Mouse (Mus musculus): ENCODE measurements around the gene Aldh1l2. TPM values are rescaled to one million over a fixed set of nuclear protein-coding genes. Genes with fewer than 3 reads are reported as not detected.

The Aldh1l2 gene
- polyA plus RNA-seq, 1 experiment from 2014 or later: 0.29 TPM

- Histone ChIP-seq H3K36me3 (ENCODE audit: insufficient read depth, low read length) (no peaks in the 10 kb centered on the region), H3K4me1 (replicated peaks; ENCODE audit: insufficient read depth, low read length) (no peaks in the 10 kb centered on the region), H3K27me3 (ENCODE audit: insufficient read depth, low read length) (no peaks in the 10 kb centered on the region), H3K9ac (ENCODE audit: low read depth, low read length) (no peak overlapping the region), H3K4me2 (ENCODE audit: low read length) (no peak overlapping the region), H3K9me3 (replicated peaks; ENCODE audit: low read length) (no peaks in the 10 kb centered on the region), H3K4me3 (replicated peaks; ENCODE audit: low read depth, low read length) (no peak overlapping the region), H3K27ac (no peak overlapping the region)
- TF ChIP-seq CTCF (IDR thresholded peaks at IDR 0.05; ENCODE audit: low read depth): no peak
- DNase-seq (ENCODE audit: low spot score) (no peak), ATAC-seq (replicated peaks; ENCODE audit: low FRiP score, low read depth) (no peak)
- 96% methylated on average over 13 of the region's 13 CpGs for WGBS
Measured at GRCm38 (mm10) chr10:83475226-83475625, 58.7 kb downstream of the Aldh1l2 start.

GRCm38 (mm10) chr10:83457531-83457930, 76.4 kb downstream of the Aldh1l2 start:
- Histone ChIP-seq H3K4me1 (replicated peaks; ENCODE audit: insufficient read depth, low read length) (no peaks in the 10 kb centered on the region), H3K36me3 (ENCODE audit: insufficient read depth, low read length) (no peaks in the 10 kb centered on the region), H3K4me3 (replicated peaks; ENCODE audit: low read depth, low read length) (no peak overlapping the region), H3K9ac (ENCODE audit: low read depth, low read length) (no peak overlapping the region), H3K27me3 (ENCODE audit: insufficient read depth, low read length) (no peaks in the 10 kb centered on the region), H3K9me3 (replicated peaks; ENCODE audit: low read length) (peaks cover 16% of the 10 kb centered on the region), H3K4me2 (ENCODE audit: low read length) (no peak overlapping the region), H3K27ac (no peak overlapping the region)
- no peak for ATAC-seq (replicated peaks; ENCODE audit: low FRiP score, low read depth)
- no peak for DNase-seq (ENCODE audit: low spot score)
- no peak for TF ChIP-seq CTCF (IDR thresholded peaks at IDR 0.05; ENCODE audit: low read depth)
- WGBS: 86% methylated on average over 3 of the region's 3 CpGs

GRCm38 (mm10) chr10:83448582-83448981, 85.4 kb downstream of the Aldh1l2 start:
- no peaks in the 10 kb centered on the region for H3K4me1 ChIP-seq (replicated peaks; ENCODE audit: insufficient read depth, low read length)
- no peaks in the 10 kb centered on the region for H3K9me3 ChIP-seq (replicated peaks; ENCODE audit: low read length)
- no peaks in the 10 kb centered on the region for H3K36me3 ChIP-seq (ENCODE audit: insufficient read depth, low read length)
- H3K27ac ChIP-seq: no peak overlapping the region
- no peak overlapping the region for H3K4me3 ChIP-seq (replicated peaks; ENCODE audit: low read depth, low read length)
- ATAC-seq (replicated peaks; ENCODE audit: low FRiP score, low read depth) (no peak), DNase-seq (ENCODE audit: low spot score) (no peak)
- no peak overlapping the region for H3K9ac ChIP-seq (ENCODE audit: low read depth, low read length)
- WGBS: 94% methylated on average over 7 of the region's 7 CpGs
- no peak overlapping the region for H3K4me2 ChIP-seq (ENCODE audit: low read length)
- no peak for TF ChIP-seq CTCF (IDR thresholded peaks at IDR 0.05; ENCODE audit: low read depth)
- no peaks in the 10 kb centered on the region for H3K27me3 ChIP-seq (ENCODE audit: insufficient read depth, low read length)

Other genes with a start within 250 kb of the Aldh1l2 start
- 0.78 and 0.87 TPM in 2 replicates for gene Slc41a2, start 196.3 kb downstream of the Aldh1l2 start, polyA plus RNA-seq (2015; fragmentation: Nextera tagmentation; extraction: Ambion mirVana)
- 0.50 and 0.55 TPM in 2 replicates for gene D10Wsu102e, start 173.9 kb downstream of the Aldh1l2 start, polyA plus RNA-seq (2015; fragmentation: Nextera tagmentation; extraction: Ambion mirVana)
- 21.7 and 32.6 TPM in 2 replicates for gene Washc4, start 9.6 kb upstream of the Aldh1l2 start, polyA plus RNA-seq (2015; fragmentation: Nextera tagmentation; extraction: Ambion mirVana)
- gene Appl2, start 114.6 kb upstream of the Aldh1l2 start, polyA plus RNA-seq (2015; fragmentation: Nextera tagmentation; extraction: Ambion mirVana): 31.7 and 32.4 TPM in 2 replicates
- 31.1 and 32.7 TPM in 2 replicates for gene 1500009L16Rik, start 188.7 kb upstream of the Aldh1l2 start, polyA plus RNA-seq (2015; fragmentation: Nextera tagmentation; extraction: Ambion mirVana)